Mouse (Mus musculus): ENCODE data around the gene Donson.
"Not testable (repeated sequence)": the region's sequence is repeated elsewhere in the genome, so short reads cannot be mapped to it uniquely, and the experiment has no call there.

Gene Donson

DNA sequence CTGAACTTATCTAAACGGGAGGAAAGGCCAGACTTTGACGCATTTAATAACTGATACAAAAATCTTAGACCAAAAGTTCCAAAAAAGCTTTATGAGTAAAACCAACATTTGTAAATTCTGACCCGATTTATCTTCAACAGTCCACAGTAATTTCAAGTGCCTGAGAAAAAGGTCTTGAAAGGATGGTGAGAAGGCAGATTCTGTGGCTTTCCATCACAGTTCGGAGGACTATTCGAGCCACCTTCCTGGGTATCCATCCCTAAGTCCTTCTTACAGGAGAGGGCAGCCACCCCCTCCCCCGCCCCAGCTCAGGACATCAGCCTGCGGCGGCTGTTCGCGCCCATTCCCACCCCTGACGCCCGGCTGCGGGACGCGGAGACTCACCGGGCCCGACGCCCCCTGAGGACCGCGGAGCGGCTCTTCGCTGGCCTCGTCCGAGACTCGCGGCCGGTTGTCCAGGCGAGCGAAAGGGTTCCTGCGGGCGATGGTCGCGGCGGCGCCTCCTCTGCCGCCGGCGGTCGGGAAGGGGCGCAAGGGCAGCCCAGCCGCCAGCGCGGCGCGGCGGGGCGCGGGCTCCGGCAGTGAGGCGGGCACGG, 449 bp downstream of the Donson start:
- no peak for DNase-seq (ENCODE audit: low spot score in 2 of 2)

DNA sequence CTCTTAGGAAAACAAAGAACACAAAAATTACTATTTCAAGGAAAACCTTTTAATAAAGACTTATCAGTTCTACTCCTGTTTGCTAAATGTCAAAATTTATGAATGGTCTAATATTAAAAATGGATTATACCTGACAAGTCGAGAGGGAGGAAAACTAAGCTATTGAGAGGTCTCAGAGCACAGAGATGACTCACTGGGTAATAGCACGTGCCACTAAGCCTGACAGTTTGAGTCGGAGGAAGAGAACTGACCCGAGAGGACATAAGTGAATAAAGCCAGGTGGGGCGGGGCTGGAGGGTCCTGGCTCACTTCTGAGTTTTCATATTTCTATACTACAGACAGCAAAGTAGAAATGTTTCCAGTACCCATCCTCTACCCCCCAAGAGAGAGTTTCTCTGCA, 2.2 kb downstream of the Donson start:
- DNase-seq (ENCODE audit: low spot score in 2 of 2) = no peak

DNA sequence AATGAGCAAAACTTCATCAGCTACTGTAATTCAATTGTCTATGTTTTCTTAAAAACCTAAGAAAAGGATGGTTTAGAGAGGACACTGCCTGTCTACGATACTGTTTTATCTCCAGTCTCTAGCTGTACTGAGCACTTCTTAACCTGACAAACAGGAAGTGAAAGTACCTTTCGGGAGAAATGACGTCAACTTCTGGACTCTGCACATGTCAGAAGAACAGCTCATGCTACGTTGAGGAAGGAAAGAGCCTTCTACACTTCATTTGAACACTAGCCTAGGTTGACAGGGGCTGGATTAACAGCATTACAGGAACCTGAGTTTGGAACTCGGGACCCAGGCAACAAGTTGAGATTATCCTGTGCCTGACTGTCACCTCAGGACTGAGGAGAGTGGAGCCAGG, 3.0 kb downstream of the Donson start:
- DNase-seq (ENCODE audit: low spot score in 2 of 2) = no peak

DNA sequence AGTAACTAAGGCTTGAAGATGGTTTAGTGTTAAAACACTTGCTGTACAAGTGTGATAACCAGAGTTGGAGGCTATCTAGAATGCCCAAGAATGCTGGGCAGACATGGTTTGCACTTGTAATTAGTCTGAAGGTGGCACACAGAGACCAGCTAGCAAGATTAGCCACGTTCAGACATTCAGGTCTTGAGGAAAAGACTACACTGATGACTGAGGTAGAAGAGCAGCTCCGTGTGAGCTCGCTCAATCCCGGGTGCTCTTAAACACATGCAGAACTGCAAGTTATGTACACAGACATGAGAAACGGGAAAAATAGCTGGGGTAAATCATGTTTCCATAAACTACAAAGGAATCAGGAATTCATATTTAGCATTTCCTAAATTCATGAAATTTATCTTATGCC, 7.9 kb downstream of the Donson start:
- DNase-seq (ENCODE audit: low spot score in 2 of 2) = no peak

DNA sequence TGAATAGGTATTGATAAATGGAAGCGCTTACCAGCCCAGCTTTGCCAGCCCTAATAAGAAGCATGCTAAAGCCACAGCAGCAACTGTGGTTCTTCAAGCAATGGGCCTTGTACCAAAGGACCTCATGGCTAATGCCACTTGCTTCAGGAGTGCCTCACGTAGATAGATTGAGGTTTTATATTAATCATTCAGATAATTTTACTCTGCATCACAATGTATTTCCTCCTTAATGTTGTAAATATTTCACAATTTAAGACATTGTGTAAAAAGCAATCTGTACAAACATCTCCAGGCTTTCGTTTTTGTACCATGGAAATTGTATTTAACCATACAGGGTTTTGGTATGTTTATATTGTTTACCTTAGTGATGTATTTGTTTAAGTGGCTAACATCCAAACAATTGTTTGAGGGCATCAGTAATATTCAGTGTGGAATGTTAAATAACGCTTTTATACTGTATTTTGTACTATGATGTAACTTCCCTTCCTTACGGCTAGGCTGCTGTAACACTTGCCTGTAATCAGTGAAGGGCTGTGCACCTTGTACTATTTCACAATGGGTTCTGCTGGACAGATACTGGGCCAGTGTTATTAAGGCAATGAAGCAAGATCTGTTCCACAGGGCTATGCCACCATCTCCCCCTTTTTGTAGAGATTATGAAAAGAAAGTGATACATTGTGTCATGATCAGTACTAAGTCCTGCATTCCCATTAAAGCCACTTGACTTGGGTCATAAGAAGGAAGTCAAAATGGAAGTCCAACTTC, 10.2 kb downstream of the Donson start:
- no peak for DNase-seq (ENCODE audit: low spot score in 2 of 2)

DNA sequence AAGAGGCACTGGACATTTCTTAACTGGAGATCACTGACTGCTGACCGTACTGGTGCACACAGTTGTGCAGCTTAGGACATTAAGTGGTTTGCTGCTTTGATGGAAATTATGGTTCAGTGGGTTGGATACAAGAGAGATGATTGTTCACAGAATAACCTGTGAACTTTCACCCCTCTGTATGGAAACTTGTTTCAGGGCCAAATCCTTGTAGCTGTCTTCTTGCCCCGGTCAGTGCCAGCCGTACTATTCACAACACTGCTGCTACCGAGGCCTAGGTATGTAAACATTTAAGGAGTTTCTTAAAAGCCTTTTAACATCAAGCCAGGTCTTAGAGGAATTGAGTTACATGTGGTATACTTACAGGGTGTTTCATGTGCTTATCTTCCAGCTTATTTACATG, 14.1 kb downstream of the Donson start:
- DNase-seq (ENCODE audit: low spot score in 2 of 2) = no peak

DNA sequence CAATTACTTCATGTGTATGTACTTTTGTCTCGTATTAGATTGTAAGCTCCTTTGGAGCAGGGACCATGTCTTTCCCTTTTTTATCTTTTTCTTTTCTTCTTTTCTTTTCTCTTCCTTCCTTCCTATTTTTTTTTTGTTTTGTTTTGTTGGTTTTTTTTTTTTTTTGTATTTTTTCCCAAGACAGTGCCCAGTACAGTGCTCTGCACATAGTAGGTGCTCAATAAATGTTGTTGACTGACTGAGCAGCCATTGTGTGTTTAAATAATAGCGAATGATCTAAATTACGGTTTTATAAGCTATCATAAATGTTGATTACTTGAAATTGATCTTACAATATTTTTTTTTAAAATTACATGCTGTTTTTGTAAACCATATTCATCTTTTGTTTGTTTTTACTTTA, 24.8 kb downstream of the Donson start:
- DNase-seq (ENCODE audit: low spot score in 2 of 2) = no peak

DNA sequence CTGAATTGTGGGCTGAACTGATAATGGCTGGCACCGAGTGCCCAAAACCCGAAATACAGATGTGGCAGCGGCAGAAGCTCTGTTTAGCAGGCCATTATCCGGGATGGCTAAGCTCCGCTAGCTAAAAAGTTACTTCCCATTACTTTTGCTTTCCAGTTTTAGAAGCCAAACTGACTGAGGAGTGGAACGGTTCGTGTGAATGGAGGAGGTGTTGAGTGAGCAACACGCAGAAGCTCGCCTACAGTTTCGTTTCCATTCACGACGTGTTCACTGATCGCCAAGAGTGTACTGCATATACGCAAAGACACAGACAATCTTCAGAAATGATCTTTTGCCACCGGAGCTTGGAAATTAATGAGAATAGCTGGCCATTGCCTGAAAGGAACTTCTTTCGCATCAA, 26.2 kb downstream of the Donson start:
- DNase-seq (ENCODE audit: low spot score in 2 of 2) = no peak

DNA sequence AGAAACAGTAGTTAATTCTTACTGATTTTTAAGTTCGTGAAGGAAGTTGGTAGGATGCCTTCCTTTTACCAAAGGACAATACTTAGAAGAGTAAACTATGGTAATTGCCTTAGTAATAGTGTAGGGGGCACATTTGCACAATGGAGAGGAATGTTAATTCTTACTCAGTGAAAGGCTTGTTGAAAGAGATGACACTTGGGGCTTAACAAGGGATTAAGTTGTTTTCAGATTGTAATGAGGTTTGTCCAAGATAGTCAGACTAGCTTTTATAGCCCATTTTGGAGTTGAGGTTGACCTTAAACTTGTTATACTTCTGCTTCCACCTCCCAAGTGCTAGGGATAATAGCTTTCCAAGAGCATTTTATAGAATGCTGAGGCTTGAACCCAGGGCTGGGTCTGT, 27.2 kb downstream of the Donson start:
- DNase-seq (ENCODE audit: low spot score in 2 of 2) = no peak

DNA sequence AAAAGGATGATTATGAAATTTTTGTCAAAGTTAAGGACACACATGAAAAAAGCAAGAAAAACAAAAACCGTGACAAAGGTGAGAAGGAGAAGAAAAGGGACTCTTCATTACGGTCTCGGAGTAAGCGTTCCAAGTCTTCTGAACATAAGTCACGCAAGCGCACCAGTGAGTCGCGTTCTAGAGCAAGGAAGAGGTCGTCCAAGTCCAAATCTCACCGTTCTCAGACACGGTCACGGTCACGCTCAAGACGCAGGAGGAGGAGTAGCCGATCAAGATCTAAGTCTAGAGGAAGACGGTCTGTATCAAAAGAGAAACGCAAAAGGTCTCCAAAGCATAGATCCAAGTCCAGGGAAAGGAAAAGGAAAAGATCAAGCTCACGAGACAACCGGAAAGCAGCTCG, 28.8 kb downstream of the Donson start:
- DNase-seq (ENCODE audit: low spot score in 2 of 2) = no peak

DNA sequence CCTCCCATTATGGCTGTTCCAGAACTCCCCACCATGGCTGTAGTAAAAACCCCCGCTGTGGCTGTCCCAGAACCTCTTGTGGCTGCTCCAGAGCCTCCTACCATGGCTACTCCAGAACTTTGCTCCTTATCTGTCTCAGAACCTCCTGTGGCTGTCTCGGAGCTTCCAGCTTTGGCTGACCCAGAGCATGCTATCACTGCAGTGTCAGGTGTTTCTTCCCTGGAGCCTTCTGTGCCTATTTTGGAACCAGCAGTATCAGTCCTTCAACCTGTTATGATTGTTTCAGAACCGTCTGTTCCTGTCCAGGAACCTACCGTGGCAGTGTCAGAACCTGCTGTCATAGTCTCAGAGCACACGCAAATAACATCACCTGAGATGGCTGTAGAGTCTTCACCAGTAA, 30.1 kb downstream of the Donson start:
- no peak for DNase-seq (ENCODE audit: low spot score in 2 of 2)

DNA sequence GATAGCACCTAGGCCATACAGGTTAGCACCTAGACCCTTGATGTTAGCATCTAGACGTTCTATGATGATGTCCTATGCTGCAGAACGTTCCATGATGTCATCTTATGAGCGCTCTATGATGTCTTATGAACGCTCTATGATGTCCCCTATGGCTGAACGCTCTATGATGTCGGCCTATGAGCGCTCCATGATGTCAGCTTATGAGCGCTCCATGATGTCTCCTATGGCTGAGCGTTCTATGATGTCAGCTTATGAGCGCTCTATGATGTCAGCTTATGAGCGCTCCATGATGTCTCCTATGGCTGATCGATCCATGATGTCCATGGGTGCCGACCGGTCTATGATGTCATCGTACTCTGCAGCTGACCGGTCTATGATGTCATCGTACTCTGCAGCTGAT, 31.3 kb downstream of the Donson start:
- no peak for DNase-seq (ENCODE audit: low spot score in 2 of 2)

DNA sequence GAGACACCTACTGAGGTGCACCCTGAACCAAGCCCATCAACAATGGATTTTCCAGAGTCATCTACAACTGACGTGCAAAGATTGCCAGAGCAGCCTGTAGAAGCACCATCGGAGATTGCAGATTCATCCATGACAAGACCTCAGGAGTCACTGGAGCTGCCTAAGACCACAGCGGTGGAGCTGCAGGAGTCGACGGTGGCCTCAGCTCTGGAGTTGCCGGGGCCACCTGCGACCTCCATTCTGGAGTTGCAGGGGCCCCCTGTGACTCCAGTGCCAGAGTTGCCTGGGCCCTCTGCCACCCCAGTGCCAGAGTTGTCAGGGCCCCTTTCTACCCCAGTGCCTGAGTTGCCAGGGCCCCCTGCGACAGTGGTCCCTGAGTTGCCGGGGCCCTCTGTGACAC, 33.3 kb downstream of the Donson start:
- no peak for DNase-seq (ENCODE audit: low spot score in 2 of 2)

DNA sequence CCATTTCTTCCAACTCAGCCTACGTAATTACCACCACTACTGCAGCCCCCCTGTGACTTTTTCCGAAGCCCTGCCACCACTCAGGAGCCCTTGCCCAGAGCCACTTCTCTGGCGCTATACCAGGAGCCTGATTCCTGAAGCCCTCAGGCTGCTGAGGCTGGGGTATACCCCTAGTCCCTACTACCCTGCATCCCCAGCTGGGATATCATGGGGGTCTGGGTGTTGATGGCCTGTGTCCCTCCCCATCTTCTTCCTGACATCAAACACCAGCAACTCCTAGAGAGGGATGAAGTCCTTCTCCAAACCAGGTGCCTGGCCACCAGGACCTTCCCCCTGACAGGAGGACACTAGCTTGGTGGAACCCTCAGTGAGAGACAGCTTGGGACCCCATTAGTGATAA, 36.4 kb downstream of the Donson start:
- no peak for DNase-seq (ENCODE audit: low spot score in 2 of 2)

DNA sequence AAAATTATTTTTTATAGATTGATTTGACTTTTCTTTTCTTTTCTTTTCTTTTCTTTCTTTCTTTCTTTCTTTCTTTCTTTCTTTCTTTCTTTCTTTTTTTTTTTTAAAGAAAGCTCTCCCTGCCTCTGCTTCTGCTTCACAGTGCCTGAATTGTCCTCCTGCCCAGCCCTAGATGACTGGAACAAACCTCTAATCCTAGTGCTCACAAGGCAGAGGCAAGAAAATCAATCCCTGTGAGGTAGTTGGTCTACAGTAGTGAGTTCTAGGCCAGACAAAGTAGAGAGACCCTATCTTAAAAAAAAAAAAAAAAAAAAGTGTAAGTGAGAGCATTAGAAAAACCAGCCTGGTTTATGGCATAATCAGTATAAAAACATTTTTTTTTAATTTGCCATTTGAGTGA, 38.8 kb downstream of the Donson start:
- DNase-seq (ENCODE audit: low spot score in 2 of 2) = no peak

DNA sequence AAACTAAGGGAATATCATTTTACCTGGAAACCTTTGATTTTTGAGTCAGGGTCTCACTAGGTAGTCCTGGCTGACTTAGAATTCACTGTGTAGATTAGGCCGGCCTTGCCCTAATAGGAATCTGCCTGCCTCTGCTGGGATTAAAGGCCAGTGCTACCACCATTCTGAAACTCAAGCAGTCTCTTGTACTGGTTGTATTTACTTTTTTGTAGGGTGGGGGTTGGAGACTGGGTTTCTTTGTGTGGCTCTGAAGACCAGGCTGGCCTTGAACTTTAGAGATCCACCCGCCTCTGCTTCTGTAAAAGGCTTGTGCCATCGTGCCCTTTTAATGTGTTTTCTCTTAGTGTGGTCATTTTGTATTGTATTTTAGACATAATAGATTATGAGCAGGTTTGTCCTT, 39.3 kb downstream of the Donson start:
- no peak for DNase-seq (ENCODE audit: low spot score in 2 of 2)

DNA sequence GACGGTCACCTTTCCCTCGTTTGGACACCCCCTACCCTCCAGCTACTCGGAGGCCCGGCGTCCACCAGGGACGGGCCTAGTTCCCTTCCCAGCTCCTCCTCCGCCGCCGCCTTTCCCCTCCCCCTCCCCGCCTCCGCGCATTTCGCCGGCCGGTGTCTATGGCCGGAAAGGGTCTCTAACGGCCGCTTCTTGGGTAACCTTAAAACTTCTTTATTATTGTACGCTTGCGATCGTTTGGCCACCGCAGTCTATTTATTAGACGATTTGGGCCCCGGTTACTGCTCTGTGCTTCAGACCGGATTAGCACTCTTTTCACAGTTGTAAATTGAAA, 40.4 kb downstream of the Donson start:
- DNase-seq (ENCODE audit: low spot score in 2 of 2) = peak; percentile 73 to 75

DNA sequence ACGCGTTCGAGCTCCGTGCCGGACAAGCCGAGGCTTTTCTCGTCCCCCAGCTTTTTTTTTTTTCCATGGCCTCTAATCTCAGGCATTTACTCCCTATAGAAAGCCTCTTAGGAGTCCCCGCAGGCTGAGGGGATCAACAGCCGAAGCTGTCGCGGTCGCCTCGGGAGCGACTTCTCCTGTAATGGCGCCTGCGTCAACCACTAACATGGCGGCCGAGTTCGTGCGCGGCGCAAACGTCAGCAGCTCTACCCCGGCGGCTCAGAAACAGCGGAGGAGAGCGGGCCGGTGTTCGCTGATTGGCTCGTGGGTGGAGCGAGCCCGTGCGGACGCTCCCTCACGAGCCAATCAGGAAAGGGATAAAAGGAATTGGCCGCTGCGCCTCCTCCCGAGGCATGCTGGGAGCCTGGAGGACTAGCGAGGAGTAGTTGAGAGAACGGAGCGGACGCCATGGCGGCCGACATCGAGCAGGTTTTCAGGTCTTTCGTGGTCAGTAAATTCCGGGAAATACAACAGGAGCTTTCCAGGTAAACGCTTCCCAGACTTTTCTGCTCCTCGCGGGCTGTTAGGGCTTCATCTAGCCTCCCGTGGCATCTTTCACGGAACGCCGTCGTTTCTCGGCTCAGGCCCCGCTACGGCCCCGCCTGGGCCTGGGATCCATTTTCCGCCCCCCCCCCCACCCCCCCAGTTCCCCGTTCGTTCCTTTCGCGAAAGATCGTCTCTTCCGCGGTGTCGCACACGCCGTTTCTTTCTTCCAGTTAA, 40.9 kb downstream of the Donson start, which contains the start of gene Son:
Son (plus strand) TSS at position 46 of the 759 bp plus-strand sequence.
- DNase-seq (ENCODE audit: low spot score in 2 of 2) = peak; percentile 88 to 93

DNA sequence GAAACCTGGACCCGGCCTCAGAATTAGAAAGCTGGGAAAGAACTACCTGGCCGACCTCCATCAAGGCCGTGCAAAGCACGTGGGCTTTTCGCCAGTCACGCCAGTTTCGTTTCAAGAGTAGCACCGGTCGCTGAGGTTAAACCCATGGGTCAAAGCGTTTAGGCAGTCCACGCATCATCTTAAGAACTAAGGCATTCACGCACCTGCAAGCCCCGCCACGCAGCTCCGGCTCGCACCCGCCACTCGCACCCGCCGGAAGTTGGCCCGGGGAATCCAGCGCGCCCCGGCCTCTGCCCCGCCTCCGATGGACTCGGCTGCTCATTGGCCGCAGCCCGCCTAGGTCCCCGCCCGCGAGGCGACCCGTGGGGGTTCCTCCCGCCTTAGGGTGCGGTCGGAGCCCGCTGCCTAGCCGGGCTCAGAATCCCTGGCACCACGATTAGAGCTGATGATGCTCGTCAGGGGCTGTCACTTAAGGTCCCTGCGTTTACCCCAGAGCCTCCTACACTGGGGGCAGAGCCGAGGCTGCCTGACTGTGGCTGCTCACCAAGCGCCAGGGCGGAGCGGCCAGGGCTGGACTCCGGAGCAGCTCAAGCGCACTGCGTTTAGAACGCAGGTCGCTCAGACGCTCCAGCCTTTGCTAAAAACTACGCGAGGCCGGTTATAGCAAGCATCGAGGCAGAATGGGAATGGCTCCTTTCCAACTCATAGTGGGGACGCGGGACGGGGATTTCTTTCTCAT, 41.7 kb downstream of the Donson start, which contains the start of gene Gart:
Gart (minus strand) TSS at position 272 of the 739 bp plus-strand sequence.
- peak; percentile 90 to 95 for DNase-seq (ENCODE audit: low spot score in 2 of 2)

DNA sequence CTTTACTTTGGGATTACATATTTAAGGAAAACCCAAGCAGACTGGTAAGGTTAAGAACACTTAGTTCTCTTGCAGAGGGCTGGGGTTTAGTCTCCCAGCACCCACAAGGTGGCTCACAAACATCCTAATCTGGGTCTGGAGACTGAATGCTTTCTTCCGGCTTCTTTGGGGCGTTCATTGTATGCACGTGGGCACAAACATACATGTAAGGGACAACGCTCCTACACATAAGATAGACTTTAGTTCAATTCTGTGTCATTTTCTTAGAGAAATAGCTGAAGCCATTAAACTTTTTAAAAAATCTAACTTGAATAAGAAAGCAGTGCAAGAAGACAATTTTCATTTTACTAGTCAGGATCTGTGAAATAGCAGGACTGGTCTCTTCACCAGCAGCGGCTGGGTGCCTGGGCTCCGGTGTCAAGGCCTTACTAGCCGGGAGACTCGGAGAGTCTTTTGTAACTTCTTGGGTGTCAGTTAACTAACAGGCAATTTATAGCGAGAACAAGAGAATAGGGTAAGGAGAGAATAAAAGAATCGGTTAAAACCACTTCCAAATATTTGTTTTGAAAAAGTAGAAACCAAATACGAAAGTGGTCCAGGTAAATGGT, 42.5 kb downstream of the Donson start:
- DNase-seq (ENCODE audit: low spot score in 2 of 2) = no peak

DNA sequence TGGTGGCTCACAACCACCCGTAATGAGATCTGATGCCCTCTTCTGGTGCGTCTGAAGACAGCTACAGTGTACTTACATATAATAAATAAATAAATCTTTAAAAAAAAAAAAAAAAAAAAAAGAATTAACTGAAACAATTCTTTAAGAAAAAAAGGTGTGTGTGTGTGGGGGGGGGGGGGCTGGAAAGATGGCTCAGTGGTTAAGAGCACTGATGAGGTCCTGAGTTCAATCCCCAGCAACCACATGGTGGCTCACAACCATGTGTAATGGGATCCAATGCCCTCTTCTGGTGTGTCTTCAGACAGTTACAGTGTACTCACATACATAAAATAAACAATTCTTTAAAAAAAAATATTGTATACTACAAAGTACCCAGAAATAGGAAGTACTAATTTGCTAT, 43.1 kb downstream of the Donson start:
- DNase-seq (ENCODE audit: low spot score in 2 of 2) = not testable (repeated sequence)

DNA sequence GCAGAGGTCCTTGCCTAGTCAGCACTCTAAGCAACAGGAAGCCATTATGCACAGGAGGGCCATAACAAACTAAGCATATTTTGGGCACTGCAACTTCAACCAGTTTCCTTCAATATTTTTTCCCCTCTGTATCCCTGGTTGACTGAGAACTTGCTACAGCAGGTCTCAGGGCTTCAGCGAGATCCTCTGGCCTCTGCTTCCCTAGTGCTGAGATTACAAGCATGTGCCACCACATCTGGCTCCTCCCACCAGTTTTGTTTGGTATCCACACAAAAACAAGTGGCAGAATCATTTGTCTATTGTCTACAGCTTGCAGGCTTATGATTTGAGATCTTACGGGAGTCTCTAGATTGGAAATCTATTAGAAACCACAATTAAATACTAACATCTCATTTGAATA, 43.7 kb downstream of the Donson start:
- no peak for DNase-seq (ENCODE audit: low spot score in 2 of 2)
